Mouse (Mus musculus) lung, embryonic 15.5 days (tissue): ENCODE measurements around the gene Igfbp2. TPM values are rescaled to one million over a fixed set of nuclear protein-coding genes. Genes with fewer than 3 reads are reported as not detected.

Source experiments
- ATAC-seq: fragments of 200-750 bp; cut with Nextera tagmentation; 2 replicates; pipeline ENCODE4 v1.8.0; 2017; ENCODE audit warnings: moderate number of reproducible peaks, borderline replicate concordance; ENCODE audit not compliant: low FRiP score, low TSS enrichment; ENCODE audit errors: extremely low read depth
- H3K27ac ChIP-seq: fragments of 300-500 bp; sonication (generic); 2 replicates; pipeline ENCODE4 v1.5.1; 2015; ENCODE audit warnings: moderate library complexity, mild to moderate bottlenecking, inconsistent platforms
- H3K27me3 ChIP-seq: fragments of 300-500 bp; sonication (generic); 2 replicates; pipeline ENCODE4 v1.6.1; 2015; ENCODE audit warnings: inconsistent platforms
- H3K36me3 ChIP-seq: fragments of 300-500 bp; sonication (generic); 2 replicates; pipeline ENCODE4 v1.6.1; 2015; ENCODE audit warnings: inconsistent platforms
- H3K4me1 ChIP-seq: fragments of 300-500 bp; sonication (generic); 2 replicates; pipeline ENCODE4 v1.6.1; 2015; ENCODE audit warnings: inconsistent platforms
- H3K4me2 ChIP-seq: fragments of 300-500 bp; sonication (generic); 2 replicates; pipeline ENCODE4 v1.6.1; 2015; ENCODE audit warnings: inconsistent platforms, mild to moderate bottlenecking, moderate library complexity
- H3K4me3 ChIP-seq: fragments of 300-500 bp; sonication (generic); 2 replicates; pipeline ENCODE4 v1.5.1; 2015; ENCODE audit warnings: mild to moderate bottlenecking, inconsistent platforms
- H3K9ac ChIP-seq: fragments of 300-500 bp; sonication (generic); 2 replicates; pipeline ENCODE4 v1.6.1; 2015; ENCODE audit warnings: inconsistent platforms
- H3K9me3 ChIP-seq: fragments of 300-500 bp; sonication (generic); 2 replicates; pipeline ENCODE4 v1.6.1; 2016; ENCODE audit warnings: inconsistent platforms
- WGBS: fragments of 180-500 bp; shearing (Covaris S2); methylation state at CpG from one replicate; pipeline ENCODE4 v1.1.7; 2015; 5-methylcytosine and 5-hydroxymethylcytosine counted together
- polyA plus RNA-seq: library from polyadenylated mRNA; unstranded; fragments of >200 nt; fragmentation: Nextera tagmentation; extraction: Ambion mirVana; gene quantifications from 2 replicates; pipeline ENCODE4 v1.2.1, GENCODE M21; 2015

Igfbp2 gene
- polyA plus RNA-seq, result 344 and 357 TPM in 2 replicates

- H3K9ac ChIP-seq, result peak within 1 kb of the TSS; percentile 61
- no peaks in the 10 kb centered on the region for H3K36me3 ChIP-seq
- ATAC-seq, result peak; percentile 56; the same call in 1 of the 2 replicates
- 2% methylated on average over 53 of the region's 58 CpGs for WGBS
- peaks cover 21% of the 10 kb centered on the region for H3K27me3 ChIP-seq
- H3K27ac ChIP-seq, result peak within 1 kb of the TSS; percentile 74
- H3K4me2 ChIP-seq, result peak within 1 kb of the TSS; percentile 98
- peaks cover 31% of the 10 kb centered on the region for H3K4me1 ChIP-seq
- H3K4me3 ChIP-seq, result peak within 1 kb of the TSS; percentile 67
- H3K9me3 ChIP-seq, result no peaks in the 10 kb centered on the region
Observed at GRCm38 (mm10) chr1:72823751-72824706, at the start of gene Igfbp2. Igfbp2 (plus strand) TSS chr1:72824503.

- Histone ChIP-seq H3K36me3 (no peaks in the 10 kb centered on the region), H3K27me3 (no peaks in the 10 kb centered on the region), H3K9ac (no peak overlapping the region), H3K4me1 (peaks cover 13% of the 10 kb centered on the region), H3K27ac (peak overlapping the region; percentile 43; the same call in 1 of the 2 replicates), H3K9me3 (no peaks in the 10 kb centered on the region), H3K4me2 (no peak overlapping the region), H3K4me3 (no peak overlapping the region)
- 17% methylated on average over 6 of the region's 6 CpGs for WGBS
- no peak for ATAC-seq
Observed at GRCm38 (mm10) chr1:72778789-72779188, 45.5 kb upstream of the Igfbp2 start.

- ATAC-seq, result 0 out of 2 replicates have a peak, but pooled peaks have one; percentile 19
- H3K9ac ChIP-seq, result no peak overlapping the region
- 23% methylated on average over 7 of the region's 7 CpGs for WGBS
- H3K27me3 ChIP-seq, result no peaks in the 10 kb centered on the region
- peaks cover 13% of the 10 kb centered on the region for H3K4me1 ChIP-seq
- no peak overlapping the region; the same call in 1 of the 2 replicates for H3K27ac ChIP-seq
- no peak overlapping the region for H3K4me2 ChIP-seq
- no peaks in the 10 kb centered on the region for H3K9me3 ChIP-seq
- H3K36me3 ChIP-seq, result no peaks in the 10 kb centered on the region
- no peak overlapping the region for H3K4me3 ChIP-seq
Observed at GRCm38 (mm10) chr1:72780720-72781119, 43.6 kb upstream of the Igfbp2 start.

GRCm38 (mm10) chr1:72783341-72783740, 41.0 kb upstream of the Igfbp2 start:
- H3K9ac ChIP-seq, result no peak overlapping the region
- 56% methylated on average over 2 of the region's 2 CpGs for WGBS
- no peak overlapping the region for H3K4me2 ChIP-seq
- no peaks in the 10 kb centered on the region for H3K9me3 ChIP-seq
- H3K4me1 ChIP-seq, result peaks cover 13% of the 10 kb centered on the region
- H3K27me3 ChIP-seq, result no peaks in the 10 kb centered on the region
- no peak overlapping the region for H3K27ac ChIP-seq
- H3K4me3 ChIP-seq, result no peak overlapping the region
- ATAC-seq, result no peak
- no peaks in the 10 kb centered on the region for H3K36me3 ChIP-seq

- ATAC-seq, result no peak
- Histone ChIP-seq H3K4me3 (no peak overlapping the region), H3K4me2 (no peak overlapping the region), H3K27ac (no peak overlapping the region), H3K27me3 (no peaks in the 10 kb centered on the region), H3K9ac (no peak overlapping the region), H3K36me3 (no peaks in the 10 kb centered on the region), H3K9me3 (no peaks in the 10 kb centered on the region), H3K4me1 (peaks cover 12% of the 10 kb centered on the region)
- 19% methylated on average over 7 of the region's 7 CpGs for WGBS
Observed at GRCm38 (mm10) chr1:72784018-72784417, 40.3 kb upstream of the Igfbp2 start.

GRCm38 (mm10) chr1:72790670-72791069, 33.6 kb upstream of the Igfbp2 start:
- no peak overlapping the region for H3K4me2 ChIP-seq
- H3K27me3 ChIP-seq, result no peaks in the 10 kb centered on the region
- WGBS, result 37% methylated on average over 3 of the region's 3 CpGs
- no peak for ATAC-seq
- no peak overlapping the region for H3K4me3 ChIP-seq
- H3K27ac ChIP-seq, result no peak overlapping the region
- no peaks in the 10 kb centered on the region for H3K36me3 ChIP-seq
- no peaks in the 10 kb centered on the region for H3K4me1 ChIP-seq
- no peak overlapping the region for H3K9ac ChIP-seq
- no peaks in the 10 kb centered on the region for H3K9me3 ChIP-seq

GRCm38 (mm10) chr1:72791743-72792142, 32.6 kb upstream of the Igfbp2 start:
- Histone ChIP-seq H3K4me3 (no peak overlapping the region), H3K27ac (no peak overlapping the region), H3K27me3 (no peaks in the 10 kb centered on the region), H3K4me2 (no peak overlapping the region), H3K36me3 (no peaks in the 10 kb centered on the region), H3K9me3 (no peaks in the 10 kb centered on the region), H3K9ac (no peak overlapping the region), H3K4me1 (no peaks in the 10 kb centered on the region)
- ATAC-seq, result no peak

- ATAC-seq, result no peak
Observed at GRCm38 (mm10) chr1:72792262-72792661, 32.0 kb upstream of the Igfbp2 start.

GRCm38 (mm10) chr1:72793230-72793629, 31.1 kb upstream of the Igfbp2 start:
- H3K4me1 ChIP-seq, result no peaks in the 10 kb centered on the region
- H3K9ac ChIP-seq, result no peak overlapping the region
- ATAC-seq, result no peak
- no peak overlapping the region for H3K4me2 ChIP-seq
- no peak overlapping the region for H3K4me3 ChIP-seq
- H3K36me3 ChIP-seq, result no peaks in the 10 kb centered on the region
- H3K9me3 ChIP-seq, result no peaks in the 10 kb centered on the region
- H3K27me3 ChIP-seq, result no peaks in the 10 kb centered on the region
- no peak overlapping the region for H3K27ac ChIP-seq

More at GRCm38 (mm10) chr1:72792262-72792661, 32.0 kb upstream of the Igfbp2 start:
- whole genome bisulfite sequencing, result 32% methylated on average over 1 of the region's 1 CpGs
- H3K9me3 ChIP-seq, result no peaks in the 10 kb centered on the region
- no peak overlapping the region for H3K4me2 ChIP-seq
- no peaks in the 10 kb centered on the region for H3K4me1 ChIP-seq
- H3K27me3 ChIP-seq, result no peaks in the 10 kb centered on the region
- no peak overlapping the region for H3K9ac ChIP-seq
- no peak overlapping the region for H3K4me3 ChIP-seq
- no peak overlapping the region for H3K27ac ChIP-seq
- no peaks in the 10 kb centered on the region for H3K36me3 ChIP-seq

- Histone ChIP-seq H3K4me1 (no peaks in the 10 kb centered on the region), H3K4me3 (no peak overlapping the region), H3K36me3 (no peaks in the 10 kb centered on the region), H3K27ac (no peak overlapping the region), H3K4me2 (no peak overlapping the region), H3K9me3 (no peaks in the 10 kb centered on the region), H3K27me3 (no peaks in the 10 kb centered on the region), H3K9ac (no peak overlapping the region)
- ATAC-seq, result no peak
- WGBS, result 75% methylated on average over 2 of the region's 2 CpGs
Observed at GRCm38 (mm10) chr1:72796128-72796527, 28.2 kb upstream of the Igfbp2 start.

GRCm38 (mm10) chr1:72797102-72797665, 27.1 kb upstream of the Igfbp2 start:
- Histone ChIP-seq H3K4me1 (no peaks in the 10 kb centered on the region), H3K27me3 (no peaks in the 10 kb centered on the region), H3K9me3 (no peaks in the 10 kb centered on the region), H3K9ac (no peak overlapping the region), H3K4me2 (no peak overlapping the region), H3K4me3 (no peak overlapping the region), H3K36me3 (no peaks in the 10 kb centered on the region), H3K27ac (no peak overlapping the region)
- no peak for ATAC-seq
- WGBS, result 75% methylated on average over 4 of the region's 4 CpGs

- 79% methylated on average over 2 of the region's 2 CpGs for WGBS
Observed at GRCm38 (mm10) chr1:72798441-72798840, 25.9 kb upstream of the Igfbp2 start.

More at GRCm38 (mm10) chr1:72798441-72798840, 25.9 kb upstream of the Igfbp2 start:
- H3K9ac ChIP-seq, result no peak overlapping the region
- H3K4me1 ChIP-seq, result no peaks in the 10 kb centered on the region
- no peak overlapping the region for H3K27ac ChIP-seq
- no peak overlapping the region for H3K4me2 ChIP-seq
- no peak for ATAC-seq
- H3K36me3 ChIP-seq, result no peaks in the 10 kb centered on the region
- no peaks in the 10 kb centered on the region for H3K9me3 ChIP-seq
- H3K4me3 ChIP-seq, result no peak overlapping the region
- H3K27me3 ChIP-seq, result no peaks in the 10 kb centered on the region
